Mouse (Mus musculus) intestine, postnatal 0 days (tissue): ENCODE measurements at regions not wholly inside any gene's neighbourhood (a gene's known extent, or its start where the extent isn't known, plus 50 kb on each side); places are given as distances from the start of the nearest gene placed in this dataset.
A peak's percentile ranks its signal among the peaks of the same experiment; 100 is the strongest.

ENCODE experiments used
- ATAC-seq: fragments of 200-750 bp; cut with Nextera tagmentation; 2 replicates; pipeline ENCODE4 v1.8.0; 2017; ENCODE audit warnings: mild to moderate bottlenecking, moderate TSS enrichment, moderate library complexity
- H3K27ac ChIP-seq: fragments of 300-500 bp; sonication (generic); 2 replicates; pipeline ENCODE4 v1.5.1; 2014; ENCODE audit warnings: mild to moderate bottlenecking, low read depth, low read length, moderate library complexity
- H3K27me3 ChIP-seq: fragments of 300-500 bp; sonication (generic); replicated peaks from 2 replicates; pipeline ENCODE4 v1.6.1; 2014; ENCODE audit warnings: low read length, mixed read lengths; ENCODE audit not compliant: control insufficient read depth, insufficient read depth
- H3K36me3 ChIP-seq: fragments of 300-500 bp; sonication (generic); 2 replicates; pipeline ENCODE4 v1.6.1; 2014; ENCODE audit warnings: mild to moderate bottlenecking, moderate library complexity; ENCODE audit not compliant: control insufficient read depth, insufficient read depth
- H3K4me1 ChIP-seq: fragments of 300-500 bp; sonication (generic); replicated peaks from 2 replicates; pipeline ENCODE4 v1.6.1; 2014; ENCODE audit warnings: antibody characterized with exemption, low read length, mixed read lengths; ENCODE audit not compliant: control insufficient read depth, insufficient read depth
- H3K4me2 ChIP-seq: fragments of 300-500 bp; sonication (generic); replicated peaks from 2 replicates; pipeline ENCODE4 v1.6.1; 2014; ENCODE audit warnings: low read depth, mild to moderate bottlenecking, moderate library complexity
- H3K4me3 ChIP-seq: fragments of 300-500 bp; sonication (generic); 2 replicates; pipeline ENCODE4 v1.5.1; 2014; ENCODE audit warnings: low read depth, low read length
- H3K9ac ChIP-seq: fragments of 300-500 bp; sonication (generic); 2 replicates; pipeline ENCODE4 v1.6.1; 2014; ENCODE audit warnings: mild to moderate bottlenecking, low read depth, low read length
- H3K9me3 ChIP-seq: fragments of 300-500 bp; sonication (generic); 2 replicates; pipeline ENCODE4 v1.6.1; 2016; ENCODE audit warnings: mixed run types; ENCODE audit not compliant: control insufficient read depth
- CTCF ChIP-seq: sonication (generic); IDR thresholded peaks from 2 replicates; pipeline ENCODE4 v1.5.1; 2016; ENCODE audit warnings: low read depth, mild to moderate bottlenecking, control low read depth, antibody characterized with exemption, moderate library complexity
- WGBS: fragments of 180-500 bp; shearing (Covaris S2); extraction: QIAGEN DNeasy Blood & Tissue Kit; methylation state at CpG from one replicate; pipeline ENCODE4 v1.1.7; 2014; 5-methylcytosine and 5-hydroxymethylcytosine counted together

DNA sequence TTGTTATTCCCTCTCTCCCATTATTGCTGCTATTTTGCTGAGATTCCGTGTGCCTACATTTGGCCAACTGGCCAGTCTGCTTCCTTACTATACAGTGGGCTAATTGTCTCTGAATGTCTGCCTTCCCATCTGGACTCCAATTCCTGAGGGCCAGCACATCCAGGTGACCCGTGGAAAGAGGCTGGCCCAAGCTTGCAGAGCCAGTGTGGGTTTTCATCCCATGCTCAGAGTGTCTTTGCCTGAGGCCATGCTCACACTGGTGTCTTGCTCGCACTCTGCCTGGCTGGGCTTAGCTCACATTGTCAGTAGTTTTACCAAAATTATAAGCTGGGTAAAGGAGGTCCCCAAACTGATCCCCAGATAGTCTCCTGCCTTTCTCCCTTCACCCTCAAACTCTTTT lies 223.3 kb downstream of the Bcl11a start:
- no peaks in the 10 kb centered on the region for H3K9me3 ChIP-seq
- TF ChIP-seq CTCF, result no peak
- no peak overlapping the region for H3K9ac ChIP-seq
- no peak overlapping the region for H3K27ac ChIP-seq
- 0 out of 2 replicates have a peak, but pooled peaks cover 4% of the 10 kb centered on the region for H3K4me1 ChIP-seq
- no peaks in the 10 kb centered on the region for H3K27me3 ChIP-seq
- no peak for ATAC-seq
- no peak overlapping the region for H3K4me2 ChIP-seq
- H3K4me3 ChIP-seq, result no peak overlapping the region
- no peaks in the 10 kb centered on the region for H3K36me3 ChIP-seq
- WGBS, result 81% methylated on average over 3 of the region's 3 CpGs

DNA sequence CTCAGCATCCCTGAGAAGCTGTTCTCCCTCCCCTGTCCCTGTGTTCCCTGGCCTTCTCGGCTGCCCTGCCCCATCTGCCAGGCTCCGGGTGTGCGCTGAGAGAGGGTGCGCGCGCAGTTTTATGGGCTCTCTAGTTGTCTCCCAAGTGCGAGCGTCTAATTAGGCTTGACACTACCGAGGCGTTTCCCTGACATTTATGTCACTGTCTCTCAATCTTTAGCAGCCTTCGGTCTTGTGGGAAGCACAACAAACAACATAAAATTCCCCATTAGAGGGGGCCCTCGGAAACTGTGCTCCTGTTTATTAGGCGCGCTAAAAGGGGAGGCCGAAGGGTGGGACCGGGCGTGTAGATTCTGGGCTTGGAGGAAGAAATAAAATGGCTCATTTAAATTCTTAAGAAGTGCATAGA lies 227.3 kb downstream of the Bcl11a start:
- WGBS, result 14% methylated on average over 17 of the region's 17 CpGs
- no peaks in the 10 kb centered on the region for H3K27me3 ChIP-seq
- H3K9ac ChIP-seq, result no peak overlapping the region
- H3K4me1 ChIP-seq, result 0 out of 2 replicates have a peak, but pooled peaks cover 4% of the 10 kb centered on the region
- H3K9me3 ChIP-seq, result no peaks in the 10 kb centered on the region
- peak; percentile 50 for ATAC-seq
- peak overlapping the region; percentile 68 for H3K4me2 ChIP-seq
- TF ChIP-seq CTCF, result no peak
- H3K4me3 ChIP-seq, result peak overlapping the region; percentile 31
- no peaks in the 10 kb centered on the region for H3K36me3 ChIP-seq
- no peak overlapping the region for H3K27ac ChIP-seq

DNA sequence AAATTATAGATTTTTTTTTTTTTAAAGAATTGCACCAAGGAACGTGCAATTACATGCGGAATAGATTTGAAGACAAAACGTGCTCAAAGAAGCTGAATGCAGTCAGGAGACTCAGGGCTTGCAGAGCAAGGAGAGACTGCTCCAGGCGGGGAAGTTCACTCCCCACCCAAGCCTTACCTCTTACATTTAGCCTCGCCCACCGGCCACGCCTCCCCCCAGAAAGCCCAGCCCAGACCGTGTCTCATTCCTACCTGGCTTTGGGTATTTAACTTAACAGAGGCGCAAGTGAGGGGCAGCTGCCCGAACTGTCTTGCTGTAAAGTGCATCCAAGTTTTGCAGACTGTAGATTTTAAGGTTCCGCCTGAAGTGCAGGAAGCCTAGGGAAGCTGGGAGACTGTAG lies 227.8 kb downstream of the Bcl11a start:
- no peaks in the 10 kb centered on the region for H3K9me3 ChIP-seq
- H3K36me3 ChIP-seq, result no peaks in the 10 kb centered on the region
- H3K4me3 ChIP-seq, result peak overlapping the region; percentile 31; the same call in 1 of the 2 replicates
- no peak overlapping the region for H3K27ac ChIP-seq
- H3K4me2 ChIP-seq, result peak overlapping the region; percentile 68
- ATAC-seq, result no peak
- WGBS, result 15% methylated on average over 11 of the region's 11 CpGs
- H3K27me3 ChIP-seq, result no peaks in the 10 kb centered on the region
- no peak overlapping the region for H3K9ac ChIP-seq
- 0 out of 2 replicates have a peak, but pooled peaks cover 4% of the 10 kb centered on the region for H3K4me1 ChIP-seq
- TF ChIP-seq CTCF, result no peak

DNA sequence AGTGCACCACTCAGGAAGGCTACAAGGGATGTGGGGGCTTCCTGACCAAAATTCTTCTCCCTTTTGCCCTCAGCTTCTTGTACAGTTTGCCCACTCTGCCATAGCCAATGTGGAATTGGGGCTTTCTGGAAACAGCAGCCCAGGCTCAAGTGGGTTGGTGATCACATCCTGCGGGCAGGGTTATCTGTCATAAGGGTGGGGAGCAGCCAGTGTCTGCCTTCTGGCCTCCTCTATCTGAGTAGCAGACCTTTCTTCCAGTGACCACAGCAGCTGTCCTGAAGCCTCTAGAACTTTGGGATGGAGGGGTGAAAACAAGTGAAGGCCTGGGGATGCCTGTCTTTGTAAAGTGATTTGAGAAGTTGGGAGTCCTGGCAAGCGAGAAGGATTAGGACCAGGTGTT lies 228.2 kb downstream of the Bcl11a start:
- Histone ChIP-seq H3K27ac (no peak overlapping the region), H3K27me3 (no peaks in the 10 kb centered on the region), H3K9me3 (no peaks in the 10 kb centered on the region), H3K9ac (no peak overlapping the region), H3K4me3 (no peak overlapping the region), H3K36me3 (no peaks in the 10 kb centered on the region), H3K4me2 (peak overlapping the region; percentile 68; the same call in 1 of the 2 replicates), H3K4me1 (0 out of 2 replicates have a peak, but pooled peaks cover 4% of the 10 kb centered on the region)
- no peak for TF ChIP-seq CTCF
- WGBS, result 93% methylated on average over 2 of the region's 2 CpGs
- no peak for ATAC-seq

DNA sequence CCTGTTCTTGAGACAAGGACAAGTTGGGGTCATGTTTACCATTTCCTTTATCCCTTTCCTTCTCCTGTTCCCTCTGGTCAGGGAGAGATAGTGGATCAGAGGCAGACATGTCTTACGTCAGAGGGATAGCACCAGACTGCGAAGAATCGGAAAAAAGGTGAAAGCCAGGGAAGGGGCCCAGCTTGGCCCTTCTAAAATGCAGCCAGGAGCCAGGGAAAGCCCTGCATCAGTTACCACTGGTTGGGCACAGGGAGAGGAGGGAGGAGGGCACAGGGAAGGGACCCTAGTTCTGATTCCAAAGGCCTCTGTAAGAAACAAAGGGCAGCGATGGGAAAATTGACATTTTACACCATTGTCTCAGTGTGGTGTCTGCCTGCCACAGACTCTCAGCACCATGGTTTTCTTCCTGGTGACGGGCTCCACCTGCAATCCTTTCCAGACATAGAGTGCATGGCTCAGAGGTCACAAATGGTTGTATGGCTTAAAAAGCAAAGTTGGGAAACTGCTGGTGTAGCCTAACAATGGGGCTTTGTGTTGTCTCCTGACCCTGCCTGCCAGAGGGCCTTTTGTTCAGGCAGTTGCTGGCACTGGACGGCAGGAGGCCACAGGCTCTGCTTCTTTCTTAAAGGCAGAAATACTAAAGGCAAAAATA lies 229.9 kb downstream of the Bcl11a start:
- Histone ChIP-seq H3K9ac (no peak overlapping the region), H3K4me2 (no peak overlapping the region), H3K9me3 (no peaks in the 10 kb centered on the region), H3K4me3 (no peak overlapping the region), H3K27ac (no peak overlapping the region; the same call in 1 of the 2 replicates), H3K27me3 (no peaks in the 10 kb centered on the region), H3K36me3 (no peaks in the 10 kb centered on the region), H3K4me1 (0 out of 2 replicates have a peak, but pooled peaks cover 4% of the 10 kb centered on the region)
- ATAC-seq, result peak; percentile 90
- peak; percentile 51 for TF ChIP-seq CTCF
- WGBS, result 58% methylated on average over 6 of the region's 6 CpGs

DNA sequence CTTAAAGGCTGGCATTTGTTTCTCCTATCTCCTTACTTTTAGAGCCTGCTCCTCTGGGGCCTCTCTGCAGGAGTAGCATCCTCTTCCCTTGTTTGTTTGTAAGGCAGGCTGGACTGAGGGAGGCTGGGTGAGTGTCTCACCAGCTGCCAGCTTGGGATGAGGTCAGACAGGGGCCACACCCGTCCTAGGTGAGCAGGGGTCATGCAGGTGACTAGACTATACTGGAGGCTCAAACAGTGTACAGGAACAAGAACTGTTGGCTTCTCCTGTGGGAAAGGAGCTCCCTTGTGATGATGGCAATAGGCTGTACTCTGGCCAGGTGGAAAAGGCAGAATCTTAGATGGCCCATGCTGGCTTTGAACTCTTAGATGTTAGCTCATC lies 230.4 kb downstream of the Bcl11a start:
- H3K36me3 ChIP-seq, result no peaks in the 10 kb centered on the region
- TF ChIP-seq CTCF, result no peak
- no peak overlapping the region for H3K27ac ChIP-seq
- no peaks in the 10 kb centered on the region for H3K9me3 ChIP-seq
- no peak overlapping the region for H3K4me3 ChIP-seq
- 10% methylated on average over 1 of the region's 1 CpGs for WGBS
- H3K27me3 ChIP-seq, result no peaks in the 10 kb centered on the region
- ATAC-seq, result peak; percentile 85
- 0 out of 2 replicates have a peak, but pooled peaks cover 4% of the 10 kb centered on the region for H3K4me1 ChIP-seq
- H3K4me2 ChIP-seq, result no peak overlapping the region
- H3K9ac ChIP-seq, result no peak overlapping the region
